Mouse (Mus musculus) frontal cortex, adult 2 months (tissue): Measurements from ENCODE around the gene Arsj. TPM values are rescaled to one million over a fixed set of nuclear protein-coding genes. Genes with fewer than 3 reads are reported as not detected.

ENCODE experiments used
- DNase-seq, 2 experiments: peaks; one replicate each; pipeline ENCODE4 v3.0.0; 2022; ENCODE audit warnings: low spot score in 1 of 2; ENCODE audit errors: extremely low spot score in 1 of 2
- polyA plus RNA-seq: library from polyadenylated mRNA; depleted of rRNA; stranded (reverse); fragments of >200 nt; gene quantifications from 2 replicates; pipeline ENCODE4 v1.2.3, GENCODE M21; 2012; rRNA removed

The Arsj gene
- polyA plus RNA-seq, 1 experiment = 1.5 TPM

- no peak for DNase-seq
Observed at GRCm38 (mm10) chr3:126397985-126398630, 34.6 kb downstream of the Arsj start.

- DNase-seq = peak; percentile 49 to 57
Observed at GRCm38 (mm10) chr3:126400726-126401125, 37.2 kb downstream of the Arsj start.

GRCm38 (mm10) chr3:126402836-126403235 lies 39.4 kb downstream of the Arsj start:
- peak; percentile 38 to 92 for DNase-seq

- DNase-seq = no peak
Observed at GRCm38 (mm10) chr3:126404199-126404598, 40.7 kb downstream of the Arsj start.

GRCm38 (mm10) chr3:126430524-126431064 lies 67.1 kb downstream of the Arsj start:
- DNase-seq = no peak

GRCm38 (mm10) chr3:126439331-126439730 lies 75.8 kb downstream of the Arsj start:
- DNase-seq = no peak

GRCm38 (mm10) chr3:126449058-126449457 lies 85.6 kb downstream of the Arsj start:
- no peak for DNase-seq

- no peak for DNase-seq
Observed at GRCm38 (mm10) chr3:126449515-126449914, 86.0 kb downstream of the Arsj start.

- no peak for DNase-seq
Observed at GRCm38 (mm10) chr3:126455787-126456482, 92.5 kb downstream of the Arsj start.

- peak in 1 of 2 experiments; percentile 4 for DNase-seq
Observed at GRCm38 (mm10) chr3:126463119-126463815, 99.8 kb downstream of the Arsj start.

- DNase-seq = no peak
Observed at GRCm38 (mm10) chr3:126464262-126464661, 100.8 kb downstream of the Arsj start.

Other genes with a start within 250 kb of the Arsj start
- gene Camk2d, start 232.6 kb downstream of the Arsj start, polyA plus RNA-seq = 91.7 and 142 TPM in 2 replicates